Mouse (Mus musculus) intestine, postnatal 0 days (tissue): Measurements from ENCODE around the gene Nr5a2. TPM values are rescaled to one million over a fixed set of nuclear protein-coding genes. Genes with fewer than 3 reads are reported as not detected.

ENCODE experiments used
- ATAC-seq: fragments of 200-750 bp; cut with Nextera tagmentation; 2 replicates; pipeline ENCODE4 v1.8.0; 2017; ENCODE audit warnings: mild to moderate bottlenecking, moderate TSS enrichment, moderate library complexity
- H3K27ac ChIP-seq: fragments of 300-500 bp; sonication (generic); 2 replicates; pipeline ENCODE4 v1.5.1; 2014; ENCODE audit warnings: mild to moderate bottlenecking, low read depth, low read length, moderate library complexity
- H3K27me3 ChIP-seq: fragments of 300-500 bp; sonication (generic); replicated peaks from 2 replicates; pipeline ENCODE4 v1.6.1; 2014; ENCODE audit warnings: low read length, mixed read lengths; ENCODE audit not compliant: control insufficient read depth, insufficient read depth
- H3K36me3 ChIP-seq: fragments of 300-500 bp; sonication (generic); 2 replicates; pipeline ENCODE4 v1.6.1; 2014; ENCODE audit warnings: mild to moderate bottlenecking, moderate library complexity; ENCODE audit not compliant: control insufficient read depth, insufficient read depth
- H3K4me1 ChIP-seq: fragments of 300-500 bp; sonication (generic); replicated peaks from 2 replicates; pipeline ENCODE4 v1.6.1; 2014; ENCODE audit warnings: antibody characterized with exemption, low read length, mixed read lengths; ENCODE audit not compliant: control insufficient read depth, insufficient read depth
- H3K4me2 ChIP-seq: fragments of 300-500 bp; sonication (generic); replicated peaks from 2 replicates; pipeline ENCODE4 v1.6.1; 2014; ENCODE audit warnings: low read depth, mild to moderate bottlenecking, moderate library complexity
- H3K4me3 ChIP-seq: fragments of 300-500 bp; sonication (generic); 2 replicates; pipeline ENCODE4 v1.5.1; 2014; ENCODE audit warnings: low read depth, low read length
- H3K9ac ChIP-seq: fragments of 300-500 bp; sonication (generic); 2 replicates; pipeline ENCODE4 v1.6.1; 2014; ENCODE audit warnings: mild to moderate bottlenecking, low read depth, low read length
- H3K9me3 ChIP-seq: fragments of 300-500 bp; sonication (generic); 2 replicates; pipeline ENCODE4 v1.6.1; 2016; ENCODE audit warnings: mixed run types; ENCODE audit not compliant: control insufficient read depth
- CTCF ChIP-seq: sonication (generic); IDR thresholded peaks from 2 replicates; pipeline ENCODE4 v1.5.1; 2016; ENCODE audit warnings: low read depth, mild to moderate bottlenecking, control low read depth, antibody characterized with exemption, moderate library complexity
- WGBS: fragments of 180-500 bp; shearing (Covaris S2); extraction: QIAGEN DNeasy Blood & Tissue Kit; methylation state at CpG from one replicate; pipeline ENCODE4 v1.1.7; 2014; 5-methylcytosine and 5-hydroxymethylcytosine counted together
- polyA plus RNA-seq: library from polyadenylated mRNA; unstranded; fragments of >200 nt; fragmentation: Nextera tagmentation; extraction: Ambion mirVana; gene quantifications from 2 replicates; pipeline ENCODE4 v1.2.1, GENCODE M21; 2015

The Nr5a2 gene
- polyA plus RNA-seq, 1 experiment from 2014 or later = 3.9 TPM

GRCm38 (mm10) chr1:136880260-136880659 is 80.0 kb downstream of the Nr5a2 start:
- TF ChIP-seq CTCF = no peak
- peak; percentile 78 for ATAC-seq
- Histone ChIP-seq H3K27me3 (no peaks in the 10 kb centered on the region), H3K4me1 (no peaks in the 10 kb centered on the region), H3K9ac (no peak overlapping the region), H3K36me3 (0 out of 2 replicates have a peak, but pooled peaks cover 9% of the 10 kb centered on the region), H3K27ac (no peak overlapping the region), H3K4me2 (no peak overlapping the region), H3K4me3 (no peak overlapping the region), H3K9me3 (no peaks in the 10 kb centered on the region)
- WGBS = 52% methylated on average over 8 of the region's 8 CpGs

- 64% methylated on average over 3 of the region's 3 CpGs for WGBS
- Histone ChIP-seq H3K27me3 (no peaks in the 10 kb centered on the region), H3K4me1 (no peaks in the 10 kb centered on the region), H3K4me3 (no peak overlapping the region), H3K9ac (no peak overlapping the region), H3K27ac (no peak overlapping the region), H3K4me2 (no peak overlapping the region), H3K9me3 (no peaks in the 10 kb centered on the region), H3K36me3 (0 out of 2 replicates have a peak, but pooled peaks cover 5% of the 10 kb centered on the region)
- ATAC-seq = no peak
- TF ChIP-seq CTCF = no peak
Observed at GRCm38 (mm10) chr1:136875006-136875405, 85.2 kb downstream of the Nr5a2 start.

DNA sequence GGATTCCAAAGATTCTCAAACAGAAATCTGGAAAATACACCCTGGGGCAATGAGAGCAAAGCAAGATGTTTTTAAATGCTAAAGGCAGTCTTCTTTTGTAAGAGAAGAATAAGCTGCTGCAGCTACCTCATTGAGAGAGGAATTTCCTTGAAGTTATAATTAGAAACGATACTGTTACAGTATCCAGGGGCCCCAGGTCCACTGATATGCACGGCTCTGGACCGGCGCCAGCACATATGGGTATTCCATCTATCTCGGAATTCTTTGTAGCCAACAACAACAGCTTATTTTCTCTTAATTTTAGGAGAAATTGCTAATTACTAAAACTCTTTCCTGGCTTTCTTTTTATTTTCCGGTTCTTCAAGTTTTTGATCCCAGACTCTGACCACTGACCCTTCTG is 91.3 kb downstream of the Nr5a2 start:
- no peak for TF ChIP-seq CTCF
- no peaks in the 10 kb centered on the region for H3K27me3 ChIP-seq
- H3K27ac ChIP-seq = no peak overlapping the region
- H3K36me3 ChIP-seq = no peaks in the 10 kb centered on the region
- H3K9ac ChIP-seq = no peak overlapping the region
- 28% methylated on average over 6 of the region's 6 CpGs for WGBS
- no peak overlapping the region for H3K4me3 ChIP-seq
- no peak for ATAC-seq
- no peaks in the 10 kb centered on the region for H3K9me3 ChIP-seq
- no peak overlapping the region for H3K4me2 ChIP-seq
- H3K4me1 ChIP-seq = no peaks in the 10 kb centered on the region; the same call in 1 of the 2 replicates

DNA sequence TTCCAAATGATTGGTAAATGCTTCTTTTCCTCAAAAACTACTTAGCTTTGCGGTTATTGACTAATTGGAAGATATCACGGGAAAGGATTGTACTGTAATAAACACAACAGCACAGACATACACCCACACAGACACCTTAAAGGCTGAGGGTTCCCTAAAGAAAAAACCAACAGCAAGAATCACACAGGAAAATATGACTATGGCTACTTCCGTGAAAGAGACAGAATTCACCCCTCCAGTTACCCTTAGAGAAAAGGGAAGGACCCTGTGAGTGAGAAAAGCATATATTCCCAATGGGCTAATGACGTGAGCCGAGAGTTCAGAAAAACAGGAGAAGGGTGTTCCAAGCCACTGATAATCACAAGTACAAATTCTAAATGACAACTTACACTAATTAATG is 92.0 kb downstream of the Nr5a2 start:
- no peaks in the 10 kb centered on the region; the same call in 1 of the 2 replicates for H3K4me1 ChIP-seq
- H3K27me3 ChIP-seq = no peaks in the 10 kb centered on the region
- WGBS = 82% methylated on average over 5 of the region's 5 CpGs
- TF ChIP-seq CTCF = no peak
- H3K36me3 ChIP-seq = no peaks in the 10 kb centered on the region; the same call in 1 of the 2 replicates
- H3K4me3 ChIP-seq = no peak overlapping the region
- H3K27ac ChIP-seq = no peak overlapping the region
- no peak overlapping the region for H3K4me2 ChIP-seq
- no peak for ATAC-seq
- no peaks in the 10 kb centered on the region for H3K9me3 ChIP-seq
- no peak overlapping the region for H3K9ac ChIP-seq

GRCm38 (mm10) chr1:136866481-136867092 is 93.7 kb downstream of the Nr5a2 start:
- Histone ChIP-seq H3K4me2 (no peak overlapping the region), H3K4me1 (no peaks in the 10 kb centered on the region; the same call in 1 of the 2 replicates), H3K36me3 (no peaks in the 10 kb centered on the region; the same call in 1 of the 2 replicates), H3K4me3 (no peak overlapping the region), H3K9ac (no peak overlapping the region), H3K9me3 (no peaks in the 10 kb centered on the region), H3K27me3 (no peaks in the 10 kb centered on the region), H3K27ac (no peak overlapping the region)
- TF ChIP-seq CTCF = peak; percentile 62
- no peak for ATAC-seq
- 74% methylated on average over 9 of the region's 9 CpGs for WGBS

- no peaks in the 10 kb centered on the region for H3K9me3 ChIP-seq
- no peak overlapping the region for H3K9ac ChIP-seq
- no peak overlapping the region for H3K27ac ChIP-seq
- H3K4me3 ChIP-seq = no peak overlapping the region
- no peaks in the 10 kb centered on the region for H3K4me1 ChIP-seq
- ATAC-seq = no peak
- no peak for TF ChIP-seq CTCF
- no peak overlapping the region for H3K4me2 ChIP-seq
- no peaks in the 10 kb centered on the region for H3K27me3 ChIP-seq
- H3K36me3 ChIP-seq = no peaks in the 10 kb centered on the region; the same call in 1 of the 2 replicates
- 84% methylated on average over 6 of the region's 6 CpGs for WGBS
Observed at GRCm38 (mm10) chr1:136863209-136863608, 97.0 kb downstream of the Nr5a2 start.
